Comparison of ENCODE assay signal across 10 mouse cellular contexts in genomic region chr5:114024885-114025284, GRCm38 (mm10). TPM values are rescaled to one million over a fixed set of nuclear protein-coding genes. Genes with fewer than 3 reads are reported as not detected.
A peak's percentile ranks its signal among the peaks of the same experiment; 100 is the strongest.
DNase-seq lines count a peak whose midpoint lies in the region; ATAC-seq and TF ChIP-seq lines count a peak whose summit lies in the region.
"Had no signal": no experiment of that assay in that cellular context is flagged by ENCODE, and none has a peak within 500 bp of the region (broad histone marks: within the 10 kb centered on the region; RNA-seq: fewer than 3 reads in every experiment).

No protein-coding gene starts in this region.

- intact Hi-C loops in gastrocnemius, adult 2 months (cut with DNase I) = no loop called here

- H3K27me3 ChIP-seq in forebrain, embryonic 13.5 days = no peaks in the 10 kb centered on the region
- no peaks in the 10 kb centered on the region for H3K27me3 ChIP-seq in liver, embryonic 11.5 days (replicated peaks; ENCODE audit: control insufficient read depth, insufficient read depth, low read length)

- H3K9me3 ChIP-seq in forebrain, embryonic 13.5 days (replicated peaks) = no peaks in the 10 kb centered on the region
- H3K9me3 ChIP-seq in liver, embryonic 11.5 days (ENCODE audit: control insufficient read depth, low read length) = no peaks in the 10 kb centered on the region

- no peak overlapping the region for H3K4me2 ChIP-seq in forebrain, embryonic 13.5 days
- H3K4me2 ChIP-seq in liver, embryonic 11.5 days = peak overlapping the region; percentile 14; the same call in 1 of the 2 replicates

- no peak overlapping the region for H3K4me3 ChIP-seq in forebrain, embryonic 13.5 days
- H3K4me3 ChIP-seq in liver, embryonic 11.5 days (ENCODE audit: low read depth, low read length) = no peak overlapping the region
- no peak overlapping the region for H3K4me3 ChIP-seq in gastrocnemius, adult 2 months

- DNase-seq in retina, postnatal 1 day = peak; percentile 32
- DNase-seq in retina, embryonic 14.5 days (ENCODE audit: low spot score) = no peak
- DNase-seq in liver, embryonic 11.5 days (ENCODE audit: low spot score) = no peak
- no peak for DNase-seq in layer of hippocampus, adult 11-12 months (ENCODE audit: low spot score)
- DNase-seq in gastrocnemius, adult 2 months = no peak
- DNase-seq in gastrocnemius, postnatal 4 days (ENCODE audit: low spot score in 2 of 2) = no peak
- DNase-seq: kidney, postnatal 10 days; spleen, adult 18-20 months had no signal

- H3K4me1 ChIP-seq in forebrain, embryonic 13.5 days = peaks cover 8% of the 10 kb centered on the region; the same call in 1 of the 2 replicates
- no peaks in the 10 kb centered on the region for H3K4me1 ChIP-seq in liver, embryonic 11.5 days (replicated peaks; ENCODE audit: control insufficient read depth, insufficient read depth, low read length)

- 5% methylated on average over 10 of the region's 10 CpGs for WGBS in forebrain, embryonic 13.5 days
- 9% methylated on average over 10 of the region's 10 CpGs for WGBS in liver, embryonic 11.5 days

- no peak overlapping the region for H3K9ac ChIP-seq in forebrain, embryonic 13.5 days
- no peak overlapping the region for H3K9ac ChIP-seq in liver, embryonic 11.5 days (ENCODE audit: low read depth, low read length)

- peak; percentile 30; the same call in 1 of the 2 replicates for ATAC-seq in forebrain, embryonic 13.5 days
- ATAC-seq in liver, embryonic 11.5 days (replicated peaks; ENCODE audit: low FRiP score) = no peak

- no peak for TF ChIP-seq CTCF in gastrocnemius, adult 2 months (IDR thresholded peaks at IDR 0.05)

- H3K27ac ChIP-seq in forebrain, embryonic 13.5 days = no peak overlapping the region
- no peak overlapping the region for H3K27ac ChIP-seq in liver, embryonic 11.5 days (ENCODE audit: low read depth, low read length)
- H3K27ac ChIP-seq in gastrocnemius, adult 2 months = no peak overlapping the region

- peaks cover 11% of the 10 kb centered on the region for H3K36me3 ChIP-seq in forebrain, embryonic 13.5 days (ENCODE audit: poor library complexity, severe bottlenecking)
- no peaks in the 10 kb centered on the region for H3K36me3 ChIP-seq in liver, embryonic 11.5 days (ENCODE audit: control insufficient read depth, insufficient read depth, low read length)

RNA-seq across cellular contexts. Expression of gene Dao, which starts 21.4 kb away (rescaled TPM):
- polyA plus RNA-seq in forebrain, embryonic 13.5 days (2015; fragmentation: Nextera tagmentation; extraction: Ambion mirVana) = not detected in 2 replicates
- polyA plus RNA-seq in liver, embryonic 11.5 days (2014; fragmentation: Nextera tagmentation; extraction: Ambion mirVana) = 0.23 TPM in 1 of 2 replicates, not detected in the other
- total RNA-seq in gastrocnemius, adult 2 months (2021) = not detected
- not detected for total RNA-seq in gastrocnemius, postnatal 4 days (2021)
- polyA plus RNA-seq: urinary bladder, adult 2 months had no signal

RNA-seq across cellular contexts. Expression of gene Ssh1, which starts 31.2 kb away (rescaled TPM):
- polyA plus RNA-seq in forebrain, embryonic 13.5 days (2015; fragmentation: Nextera tagmentation; extraction: Ambion mirVana) = 12.0 and 13.9 TPM in 2 replicates
- polyA plus RNA-seq in liver, embryonic 11.5 days (2014; fragmentation: Nextera tagmentation; extraction: Ambion mirVana) = 16.2 and 17.8 TPM in 2 replicates
- total RNA-seq in gastrocnemius, adult 2 months (2021) = 1 to 10 TPM; 6.1 to 7.2 TPM
- 10 to 100 TPM; 20.2 to 21.1 TPM for total RNA-seq in gastrocnemius, postnatal 4 days (2021)

RNA-seq across cellular contexts. Expression of gene Usp30, which starts 40.4 kb away (rescaled TPM):
- polyA plus RNA-seq in forebrain, embryonic 13.5 days (2015; fragmentation: Nextera tagmentation; extraction: Ambion mirVana) = 16.2 and 17.7 TPM in 2 replicates
- 6.5 and 8.5 TPM in 2 replicates for polyA plus RNA-seq in liver, embryonic 11.5 days (2014; fragmentation: Nextera tagmentation; extraction: Ambion mirVana)
- total RNA-seq in gastrocnemius, adult 2 months (2021) = 1 to 10 TPM; 8.4 to 9.3 TPM
- 10 to 100 TPM; 12.9 to 13.6 TPM for total RNA-seq in gastrocnemius, postnatal 4 days (2021)
